Mouse (Mus musculus): Measurements from ENCODE around the gene Pappa. TPM values are rescaled to one million over a fixed set of nuclear protein-coding genes. Genes with fewer than 3 reads are reported as not detected.

The Pappa gene
- total and polyA plus RNA-seq, 3 experiments = not detected

- TF ChIP-seq TBP (conservative IDR thresholded peaks at IDR 0.05; ENCODE audit: low read depth, low read length) (no peak), ETS1 (conservative IDR thresholded peaks at IDR 0.05; ENCODE audit: low read depth, low read length) (no peak), TCF12 (IDR thresholded peaks at IDR 0.05; ENCODE audit: low read depth, low read length) (no peak), SIN3A (IDR thresholded peaks at IDR 0.05; ENCODE audit: low read length) (no peak)
- no peaks in the 10 kb centered on the region for H3K4me1 ChIP-seq (ENCODE audit: control insufficient read depth in 1 of 2, insufficient read depth in 2 of 2)
- H3K4me3 ChIP-seq (replicated peaks in 1 of 3; ENCODE audit: low read depth in 2 of 3, low read length in 2 of 3, poor library complexity in 1 of 3) = no peak overlapping the region
- H3K36me3 ChIP-seq (replicated peaks in 1 of 2; ENCODE audit: control insufficient read depth in 1 of 2, insufficient read depth in 1 of 2, low read length in 1 of 2) = no peaks in the 10 kb centered on the region
- H3K9me3 ChIP-seq (replicated peaks; ENCODE audit: low read length) = peaks cover 78% of the 10 kb centered on the region
- no peak for DNase-seq (ENCODE audit: extremely low read depth)
- dilution Hi-C loops (cut with MboI; ENCODE audit: extremely low pct_ligation_motif_present, extremely low pct_unique_long_range_greater_than_20kb, low sequenced_read_pairs) = no loop called here
- no peak overlapping the region for H3K4me2 ChIP-seq (ENCODE audit: insufficient read depth, low read depth, poor library complexity, severe bottlenecking)
- H3K27ac ChIP-seq (ENCODE audit: insufficient read depth, low read depth) = no peak overlapping the region
- in situ Hi-C loops (cut with MboI; ENCODE audit: low pct_ligation_motif_present, low pct_unique_long_range_greater_than_20kb, low sequenced_read_pairs) = no loop called here
- no peaks in the 10 kb centered on the region for H3K27me3 ChIP-seq (replicated peaks)
- no peaks in the 10 kb centered on the region for H3K79me2 ChIP-seq (replicated peaks; ENCODE audit: control insufficient read depth, extremely low read depth, insufficient read depth, poor library complexity, severe bottlenecking)
- H3K9ac ChIP-seq (ENCODE audit: insufficient read depth, low read depth) = no peak overlapping the region
These were observed 197.4 kb downstream of the Pappa start for GRCm38 (mm10) chr4:65321340-65321739.

DNA sequence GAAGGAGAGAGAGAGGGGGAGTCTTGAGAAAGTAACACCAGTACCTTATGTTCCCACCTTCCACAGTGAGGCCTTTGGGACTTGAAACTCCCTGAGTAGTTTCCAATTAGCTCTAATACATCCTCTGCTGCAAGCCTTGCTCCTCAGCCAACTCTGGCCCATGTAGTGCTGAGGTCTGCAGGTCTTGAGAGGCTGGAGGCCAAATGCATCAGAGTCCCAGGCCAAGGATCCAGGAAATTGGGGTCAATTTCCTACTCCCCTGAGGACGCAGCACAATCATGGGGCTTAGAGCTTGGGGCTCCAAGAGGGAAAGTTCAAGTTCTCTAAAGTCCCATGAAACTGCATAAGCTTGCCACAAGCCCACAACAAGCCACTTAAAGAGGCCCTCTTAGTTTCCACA, 198.0 kb downstream of the Pappa start:
- H3K27ac ChIP-seq (ENCODE audit: insufficient read depth, low read depth) = no peak overlapping the region
- TF ChIP-seq MAX (IDR thresholded peaks at IDR 0.05; ENCODE audit: low read length) = no peak
- TF ChIP-seq SIN3A (IDR thresholded peaks at IDR 0.05; ENCODE audit: low read length) = no peak
- H3K36me3 ChIP-seq (replicated peaks in 1 of 2; ENCODE audit: control insufficient read depth in 1 of 2, insufficient read depth in 1 of 2, low read length in 1 of 2) = no peaks in the 10 kb centered on the region
- in situ Hi-C loops (cut with MboI; ENCODE audit: low pct_ligation_motif_present, low pct_unique_long_range_greater_than_20kb, low sequenced_read_pairs) (no loop called here), dilution Hi-C loops (cut with MboI; ENCODE audit: extremely low pct_ligation_motif_present, extremely low pct_unique_long_range_greater_than_20kb, low sequenced_read_pairs) (no loop called here)
- no peak overlapping the region for H3K4me2 ChIP-seq (ENCODE audit: insufficient read depth, low read depth, poor library complexity, severe bottlenecking)
- no peak overlapping the region for H3K9ac ChIP-seq (ENCODE audit: insufficient read depth, low read depth)
- no peaks in the 10 kb centered on the region for H3K27me3 ChIP-seq (replicated peaks)
- peaks cover 83% of the 10 kb centered on the region for H3K9me3 ChIP-seq (replicated peaks; ENCODE audit: low read length)
- no peak overlapping the region for H3K4me3 ChIP-seq (replicated peaks in 1 of 3; ENCODE audit: low read depth in 2 of 3, low read length in 2 of 3, poor library complexity in 1 of 3)
- no peaks in the 10 kb centered on the region for H3K4me1 ChIP-seq (ENCODE audit: control insufficient read depth in 1 of 2, insufficient read depth in 2 of 2)
- no peak for DNase-seq (ENCODE audit: extremely low read depth)
- no peaks in the 10 kb centered on the region for H3K79me2 ChIP-seq (replicated peaks; ENCODE audit: control insufficient read depth, extremely low read depth, insufficient read depth, poor library complexity, severe bottlenecking)

GRCm38 (mm10) chr4:65325816-65326215, 201.8 kb downstream of the Pappa start:
- dilution Hi-C loops (cut with MboI; ENCODE audit: extremely low pct_ligation_motif_present, extremely low pct_unique_long_range_greater_than_20kb, low sequenced_read_pairs) = no loop called here
- no peaks in the 10 kb centered on the region for H3K27me3 ChIP-seq (replicated peaks)
- H3K27ac ChIP-seq (ENCODE audit: insufficient read depth, low read depth) = no peak overlapping the region
- TF ChIP-seq BHLHE40 (IDR thresholded peaks at IDR 0.05; ENCODE audit: low read depth, low read length) = no peak
- no peak for TF ChIP-seq IRF4 (IDR thresholded peaks at IDR 0.05; ENCODE audit: low read depth, low read length)
- TF ChIP-seq EP300 (IDR thresholded peaks at IDR 0.05; ENCODE audit: low read length) = no peak
- TF ChIP-seq POLR2A (IDR thresholded peaks at IDR 0.05; ENCODE audit: low read depth, low read length) = no peak
- no peak for TF ChIP-seq ETS1 (conservative IDR thresholded peaks at IDR 0.05; ENCODE audit: low read depth, low read length)
- H3K4me1 ChIP-seq (ENCODE audit: control insufficient read depth in 1 of 2, insufficient read depth in 2 of 2) = no peaks in the 10 kb centered on the region
- in situ Hi-C loops (cut with MboI; ENCODE audit: low pct_ligation_motif_present, low pct_unique_long_range_greater_than_20kb, low sequenced_read_pairs) = no loop called here
- H3K9me3 ChIP-seq (replicated peaks; ENCODE audit: low read length) = peaks cover 75% of the 10 kb centered on the region
- H3K36me3 ChIP-seq (replicated peaks in 1 of 2; ENCODE audit: control insufficient read depth in 1 of 2, insufficient read depth in 1 of 2, low read length in 1 of 2) = no peaks in the 10 kb centered on the region
- H3K9ac ChIP-seq (ENCODE audit: insufficient read depth, low read depth) = no peak overlapping the region
- H3K4me3 ChIP-seq (replicated peaks in 1 of 3; ENCODE audit: low read depth in 2 of 3, low read length in 2 of 3, poor library complexity in 1 of 3) = no peak overlapping the region
- no peak overlapping the region for H3K4me2 ChIP-seq (ENCODE audit: insufficient read depth, low read depth, poor library complexity, severe bottlenecking)
- DNase-seq (ENCODE audit: extremely low read depth) = no peak
- H3K79me2 ChIP-seq (replicated peaks; ENCODE audit: control insufficient read depth, extremely low read depth, insufficient read depth, poor library complexity, severe bottlenecking) = no peaks in the 10 kb centered on the region
